In genomic region chr7:143723841-143724240, GRCm38 (mm10) we compare ENCODE assay signal across 13 mouse cellular contexts. TPM values are rescaled to one million over a fixed set of nuclear protein-coding genes. Genes with fewer than 3 reads are reported as not detected.
DNase-seq lines count a peak whose midpoint lies in the region; ATAC-seq and TF ChIP-seq lines count a peak whose summit lies in the region.
"Had no signal": no experiment of that assay in that cellular context is flagged by ENCODE, and none has a peak within 500 bp of the region (broad histone marks: within the 10 kb centered on the region; RNA-seq: fewer than 3 reads in every experiment).

No protein-coding gene starts in this region.

- peak overlapping the region; percentile 15 to 26; a peak in 2 of 4 replicates for H3K4me3 ChIP-seq in MEL (ENCODE audit: control insufficient read depth in 1 of 2, insufficient read depth in 1 of 2, low read depth in 2 of 2, low read length in 2 of 2)
- no peak overlapping the region for H3K4me3 ChIP-seq in embryonic facial prominence, embryonic 13.5 days

- H3K27ac ChIP-seq in MEL (ENCODE audit: control insufficient read depth, low read depth, low read length): no peak overlapping the region
- peak overlapping the region; percentile 57; the same call in 1 of the 2 replicates for H3K27ac ChIP-seq in embryonic facial prominence, embryonic 13.5 days
- H3K27ac ChIP-seq: liver, embryonic 14.5 days had no signal

- intact Hi-C loops in heart, postnatal 14 days (cut with DNase I): no loop called here
- intact Hi-C loops in heart, postnatal 25 days (cut with DNase I): no loop called here

- TF ChIP-seq POLR2A in MEL (IDR thresholded peaks at IDR 0.05; ENCODE audit: control insufficient read depth in 1 of 2, insufficient read depth in 1 of 2, low read depth in 1 of 2, low read length in 2 of 2, poor library complexity in 1 of 2): no peak

- H3K27me3 ChIP-seq in MEL (ENCODE audit: control insufficient read depth in 1 of 2, insufficient read depth in 2 of 2, low read length in 2 of 2): peaks cover 0 to 1% of the 10 kb centered on the region in 2 experiments; a peak in 3 of 4 replicates
- H3K27me3 ChIP-seq in embryonic facial prominence, embryonic 13.5 days: no peaks in the 10 kb centered on the region

- no peak for TF ChIP-seq RAD21 in MEL (IDR thresholded peaks at IDR 0.05; ENCODE audit: low read depth, low read length)

- TF ChIP-seq CTCF in MEL (IDR thresholded peaks at IDR 0.05 in 2 of 3, conservative IDR thresholded peaks at IDR 0.05 in 1 of 3; ENCODE audit: control insufficient read depth in 1 of 3, insufficient read depth in 1 of 3, low read depth in 2 of 3, low read length in 3 of 3, poor library complexity in 1 of 3, severe bottlenecking in 1 of 3): no peak

- H3K36me3 ChIP-seq in MEL (ENCODE audit: control insufficient read depth in 1 of 2, insufficient read depth in 2 of 2, low read length in 2 of 2): no peaks in the 10 kb centered on the region
- H3K36me3 ChIP-seq in embryonic facial prominence, embryonic 13.5 days: peaks cover 14% of the 10 kb centered on the region; the same call in 1 of the 2 replicates

- H3K9me3 ChIP-seq in MEL (replicated peaks; ENCODE audit: insufficient read depth, low read length): no peaks in the 10 kb centered on the region
- no peaks in the 10 kb centered on the region for H3K9me3 ChIP-seq in embryonic facial prominence, embryonic 13.5 days

- TF ChIP-seq EP300 in MEL (IDR thresholded peaks at IDR 0.05; ENCODE audit: low read depth in 1 of 2, low read length in 2 of 2): no peak

- H3K9ac ChIP-seq in MEL (ENCODE audit: control insufficient read depth, low read depth, low read length, poor library complexity, severe bottlenecking): no peak overlapping the region; the same call in 1 of the 2 replicates
- H3K9ac ChIP-seq in embryonic facial prominence, embryonic 13.5 days: no peak overlapping the region
- H3K9ac ChIP-seq: liver, embryonic 14.5 days had no signal

- ATAC-seq in embryonic facial prominence, embryonic 13.5 days (ENCODE audit: insufficient number of reproducible peaks, insufficient read depth, low FRiP score, low TSS enrichment, low read depth): peak; percentile 67; the same call in 1 of the 2 replicates

- 74% methylated on average over 4 of the region's 4 CpGs for WGBS in embryonic facial prominence, embryonic 13.5 days

- DNase-seq in MEL (ENCODE audit: low read depth, low spot score): no peak
- DNase-seq in kidney, postnatal 10 days: peak; percentile 33
- peak; percentile 61 for DNase-seq in lung, postnatal 14 days
- no peak for DNase-seq in heart, postnatal 14 days
- DNase-seq in heart, postnatal 25 days (ENCODE audit: low spot score): no peak
- DNase-seq in cerebellum, postnatal 10 days: no peak
- DNase-seq: adrenal gland, postnatal 14 days; heart, adult 18-20 months; right cerebral cortex, postnatal 25 days had no signal

- H3K4me1 ChIP-seq in MEL (ENCODE audit: control insufficient read depth in 1 of 2, insufficient read depth in 2 of 2, low read length in 2 of 2): no peaks in the 10 kb centered on the region
- no peaks in the 10 kb centered on the region; the same call in 1 of the 2 replicates for H3K4me1 ChIP-seq in embryonic facial prominence, embryonic 13.5 days

- H3K79me2 ChIP-seq in MEL (ENCODE audit: control insufficient read depth, insufficient read depth, low read length, poor library complexity): no peaks in the 10 kb centered on the region

- H3K4me2 ChIP-seq in embryonic facial prominence, embryonic 13.5 days: peak overlapping the region; percentile 34
- H3K4me2 ChIP-seq: midbrain, embryonic 11.5 days had no signal

TF ChIP-seq in MEL, 35 proteins besides CTCF, POLR2A, EP300 and RAD21:
- no peak for TF ChIP-seq RCOR1 (IDR thresholded peaks at IDR 0.05; ENCODE audit: low read depth, low read length)
TF ChIP-seq in MEL: peak in this region for 0.

RNA-seq across cellular contexts. Expression of gene Osbpl5, which starts 32.9 kb away (rescaled TPM):
- total RNA-seq in MEL (2012; rRNA removed): 0.20 and 0.27 TPM in 2 replicates
- under 1 TPM in 1 of 2 experiments, not detected in 1; 0.50 TPM for polyA plus RNA-seq in MEL (2012; ENCODE audit: insufficient read depth in 1 of 2, insufficient read length in 2 of 2, low read depth in 1 of 2, low replicate concordance in 2 of 2, missing spikeins in 1 of 2)
- 37.9 and 43.6 TPM in 2 replicates for polyA plus RNA-seq in embryonic facial prominence, embryonic 13.5 days (2015; fragmentation: Nextera tagmentation; extraction: Ambion mirVana)
- total RNA-seq in heart, postnatal 14 days (2021): 10 to 100 TPM; 18.5 to 21.9 TPM
- 10 to 100 TPM; 16.0 to 21.5 TPM for total RNA-seq in heart, postnatal 25 days (2021)

RNA-seq across cellular contexts. Expression of gene Tnfrsf23, which starts 38.2 kb away (rescaled TPM):
- total RNA-seq in MEL (2012; rRNA removed): not detected in 2 replicates
- polyA plus RNA-seq in MEL (2012; ENCODE audit: insufficient read depth in 1 of 2, insufficient read length in 2 of 2, low read depth in 1 of 2, low replicate concordance in 2 of 2, missing spikeins in 1 of 2): not detected
- 1.0 and 1.8 TPM in 2 replicates for polyA plus RNA-seq in embryonic facial prominence, embryonic 13.5 days (2015; fragmentation: Nextera tagmentation; extraction: Ambion mirVana)
- total RNA-seq in heart, postnatal 14 days (2021): 1 to 10 TPM; 1.4 to 1.5 TPM
- 1 to 10 TPM; 1.7 to 2.1 TPM for total RNA-seq in heart, postnatal 25 days (2021)

RNA-seq across cellular contexts. Expression of gene Mrgprg, which starts 43.0 kb away (rescaled TPM):
- not detected in 2 replicates for total RNA-seq in MEL (2012; rRNA removed)
- not detected for polyA plus RNA-seq in MEL (2012; ENCODE audit: insufficient read depth in 1 of 2, insufficient read length in 2 of 2, low read depth in 1 of 2, low replicate concordance in 2 of 2, missing spikeins in 1 of 2)
- not detected in 2 replicates for polyA plus RNA-seq in embryonic facial prominence, embryonic 13.5 days (2015; fragmentation: Nextera tagmentation; extraction: Ambion mirVana)
- total RNA-seq in heart, postnatal 14 days (2021): not detected
- not detected for total RNA-seq in heart, postnatal 25 days (2021)
- polyA plus RNA-seq: heart, postnatal 0 days; liver, embryonic 14.5 days; midbrain, embryonic 11.5 days had no signal

Comparison
In these comparisons a context has a peak if more than half of its experiments do, and no peak if none do; other contexts are left out.
1. DNase-seq: peak in kidney, postnatal 10 days (single experiment) and lung, postnatal 14 days (single experiment); none in MEL (single experiment), heart, postnatal 14 days (0 of 2), heart, postnatal 25 days (single experiment) and cerebellum, postnatal 10 days (0 of 2).
2. RNA of gene Osbpl5, which starts 32.9 kb away (total RNA-seq): 18.5 to 21.9 TPM in heart, postnatal 14 days and 16.0 to 21.5 TPM in heart, postnatal 25 days; 0.20 to 0.27 TPM in MEL; every median in the first group is over 10 times any median in the second.